Mouse (Mus musculus) spleen, adult 2 months (tissue): ENCODE data around the gene Zbtb9. TPM values are rescaled to one million over a fixed set of nuclear protein-coding genes. Genes with fewer than 3 reads are reported as not detected.

Experiments
- DNase-seq, 2 experiments: peaks; one replicate each; pipeline versions ENCODE4 v3.0.0 to v3.0.0-alpha.2; 2012 to 2021; ENCODE audit warnings: low spot score in 2 of 2, low read depth in 1 of 2
- H3K27ac ChIP-seq: fragments of 200-500 bp; 2 replicates; pipeline ENCODE4 v1.5.1; 2012; ENCODE audit warnings: low read length, inconsistent platforms; ENCODE audit not compliant: insufficient read depth
- H3K27me3 ChIP-seq: fragments of 200-500 bp; 2 replicates; pipeline ENCODE4 v1.6.1; 2012; ENCODE audit warnings: mild to moderate bottlenecking, moderate library complexity, low read length, inconsistent platforms; ENCODE audit not compliant: control insufficient read depth, insufficient read depth
- H3K36me3 ChIP-seq: fragments of 200-500 bp; 2 replicates; pipeline ENCODE4 v1.6.1; 2012; ENCODE audit warnings: mild to moderate bottlenecking, low read length, inconsistent platforms; ENCODE audit not compliant: control insufficient read depth, insufficient read depth
- H3K4me1 ChIP-seq: fragments of 200-500 bp; 2 replicates; pipeline ENCODE4 v1.6.1; 2011; ENCODE audit warnings: inconsistent platforms; ENCODE audit not compliant: control insufficient read depth, insufficient read depth, insufficient read length
- H3K4me3 ChIP-seq: fragments of 200-500 bp; 2 replicates; pipeline ENCODE4 v1.5.1; 2011; ENCODE audit warnings: mild to moderate bottlenecking, inconsistent platforms; ENCODE audit not compliant: insufficient read depth, insufficient read length; ENCODE audit errors: extremely low read depth
- CTCF ChIP-seq: fragments of 200-500 bp; IDR thresholded peaks from 2 replicates; pipeline ENCODE4 v1.5.1; 2011; ENCODE audit warnings: mild to moderate bottlenecking, inconsistent platforms; ENCODE audit not compliant: insufficient read depth, insufficient read length, insufficient replicate concordance; ENCODE audit errors: extremely low read depth
- POLR2A ChIP-seq: fragments of 200-500 bp; IDR thresholded peaks from 2 replicates; pipeline ENCODE4 v1.6.1; 2011; ENCODE audit warnings: low read depth, low read length, inconsistent platforms
- WGBS: fragments of 180-500 bp; shearing (Covaris S2); methylation state at CpG from one replicate; pipeline ENCODE4 v1.1.7; 2018; 5-methylcytosine and 5-hydroxymethylcytosine counted together
- polyA plus RNA-seq: library from polyadenylated mRNA; depleted of rRNA; stranded (reverse); fragments of >200 nt; gene quantifications from 2 replicates; pipeline ENCODE4 v1.2.3, GENCODE M21; 2012

The Zbtb9 gene
- polyA plus RNA-seq, 1 experiment = 13.7 TPM

- Histone ChIP-seq H3K27me3 (no peaks in the 10 kb centered on the region), H3K27ac (peak within 1 kb of the TSS; percentile 77), H3K36me3 (peaks cover 14% of the 10 kb centered on the region), H3K4me1 (peaks cover 10% of the 10 kb centered on the region; the same call in 1 of the 2 replicates), H3K4me3 (no peak within 1 kb of the TSS)
- no peak for TF ChIP-seq POLR2A
- TF ChIP-seq CTCF = no peak
- WGBS = 13% methylated on average over 22 of the region's 24 CpGs
- DNase-seq = no peak
These were observed 31.8 kb upstream of the Zbtb9 start, which contains the start of gene Syngap1 for GRCm38 (mm10) chr17:26941031-26941789. TSS of gene Syngap1 (plus strand) at chr17:26941253.

DNA sequence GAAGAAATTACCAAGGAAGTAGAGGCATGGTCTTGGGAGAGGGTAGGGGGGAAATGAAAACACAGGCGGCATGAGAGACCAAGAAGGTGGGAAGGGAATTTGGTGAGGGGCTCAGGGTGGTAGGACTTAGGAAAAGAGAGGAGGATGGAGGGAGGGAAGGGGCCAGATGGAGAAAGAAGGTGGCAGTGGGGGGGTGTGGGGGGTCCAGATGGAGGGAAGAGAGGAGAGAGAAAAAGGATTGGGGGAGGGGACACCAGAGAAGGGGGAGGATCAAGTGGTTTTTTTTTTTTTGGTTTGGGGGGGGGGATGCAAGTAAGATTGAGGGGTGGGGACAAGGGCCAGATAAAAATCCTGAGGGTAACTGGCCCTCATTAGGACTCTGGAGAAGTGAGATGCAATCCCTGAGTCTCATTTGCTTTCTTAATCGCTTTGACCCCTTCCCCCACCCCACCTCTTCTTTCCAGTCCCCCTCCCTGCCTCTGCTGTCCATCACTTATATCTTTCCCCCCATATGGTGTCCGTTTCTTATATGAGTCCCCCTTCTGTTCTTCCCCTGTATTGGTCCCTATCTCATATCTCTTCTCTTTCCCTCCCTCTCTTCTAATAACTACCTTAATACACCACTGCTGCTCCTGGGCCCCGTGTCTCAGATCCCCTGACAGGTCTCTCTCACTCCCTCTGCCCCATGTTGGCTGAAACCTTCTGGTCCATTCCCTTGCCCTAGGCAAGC is 31.0 kb upstream of the Zbtb9 start:
- Histone ChIP-seq H3K4me3 (no peak overlapping the region), H3K4me1 (peaks cover 14% of the 10 kb centered on the region), H3K27ac (no peak overlapping the region), H3K27me3 (peaks cover 6% of the 10 kb centered on the region; the same call in 1 of the 2 replicates), H3K36me3 (peaks cover 7% of the 10 kb centered on the region)
- WGBS = 56% methylated on average over 4 of the region's 4 CpGs
- TF ChIP-seq CTCF = no peak
- TF ChIP-seq POLR2A = no peak
- no peak for DNase-seq

DNA sequence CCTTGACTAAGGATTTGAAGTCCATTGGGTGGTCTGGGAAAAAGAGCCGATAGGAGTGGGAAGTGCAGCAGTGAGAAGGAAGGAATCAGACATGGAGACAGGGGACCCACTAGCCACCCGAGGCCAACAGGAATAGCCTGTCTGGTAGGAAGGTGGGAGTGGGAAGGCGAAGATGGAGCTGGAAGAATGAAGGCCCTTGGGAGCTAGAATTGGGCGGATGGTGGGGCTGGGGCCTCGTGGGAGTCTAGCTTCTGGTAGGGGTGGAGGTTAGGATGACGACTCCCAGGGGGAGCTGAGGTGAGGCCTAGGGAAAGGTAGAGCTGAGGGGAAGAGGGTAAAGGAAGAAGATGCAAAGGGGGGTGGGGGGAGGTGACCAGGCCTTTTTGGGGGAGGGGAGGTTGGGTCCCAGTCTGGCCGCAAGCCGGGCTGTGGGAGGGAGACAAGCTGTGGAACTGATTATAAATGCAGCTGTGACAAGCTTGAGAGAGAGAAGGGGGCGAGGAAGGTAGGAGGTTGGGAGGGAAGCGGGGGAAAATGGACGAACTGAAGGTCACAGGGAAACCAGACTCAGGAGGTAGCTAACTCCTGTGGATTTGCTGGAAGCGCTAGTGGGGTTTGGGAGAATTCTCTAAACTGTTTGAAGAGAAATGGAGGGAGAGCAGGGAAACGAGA is 27.0 kb upstream of the Zbtb9 start:
- Histone ChIP-seq H3K4me1 (peaks cover 9% of the 10 kb centered on the region), H3K36me3 (no peaks in the 10 kb centered on the region), H3K27me3 (peaks cover 16% of the 10 kb centered on the region), H3K4me3 (peak overlapping the region; percentile 48; the same call in 1 of the 2 replicates), H3K27ac (no peak overlapping the region)
- DNase-seq = no peak
- WGBS = 49% methylated on average over 13 of the region's 13 CpGs
- TF ChIP-seq CTCF (no peak), POLR2A (no peak)

GRCm38 (mm10) chr17:26946567-26946966 is 26.4 kb upstream of the Zbtb9 start:
- Histone ChIP-seq H3K4me3 (peak overlapping the region; percentile 48; the same call in 1 of the 2 replicates), H3K27me3 (peaks cover 16% of the 10 kb centered on the region), H3K27ac (no peak overlapping the region), H3K4me1 (peaks cover 15% of the 10 kb centered on the region), H3K36me3 (no peaks in the 10 kb centered on the region)
- DNase-seq = no peak
- TF ChIP-seq POLR2A (no peak), CTCF (no peak)
- 3% methylated on average over 34 of the region's 37 CpGs for WGBS

- TF ChIP-seq POLR2A = no peak
- no peak for TF ChIP-seq CTCF
- Histone ChIP-seq H3K27ac (no peak overlapping the region), H3K27me3 (peaks cover 16% of the 10 kb centered on the region), H3K4me1 (peaks cover 22% of the 10 kb centered on the region), H3K36me3 (no peaks in the 10 kb centered on the region), H3K4me3 (no peak overlapping the region)
- WGBS = 84% methylated on average over 12 of the region's 12 CpGs
- no peak for DNase-seq
These were observed 25.5 kb upstream of the Zbtb9 start for GRCm38 (mm10) chr17:26947231-26948100.

GRCm38 (mm10) chr17:26948316-26949050 is 24.5 kb upstream of the Zbtb9 start:
- H3K27ac ChIP-seq = no peak overlapping the region

More at GRCm38 (mm10) chr17:26948316-26949050, 24.5 kb upstream of the Zbtb9 start:
- WGBS = 1% methylated on average over 65 of the region's 87 CpGs
- no peaks in the 10 kb centered on the region for H3K36me3 ChIP-seq
- H3K27me3 ChIP-seq = peaks cover 16% of the 10 kb centered on the region
- no peak for DNase-seq
- peak overlapping the region; percentile 53 for H3K4me3 ChIP-seq
- no peak for TF ChIP-seq CTCF
- TF ChIP-seq POLR2A = no peak
- peaks cover 25% of the 10 kb centered on the region for H3K4me1 ChIP-seq
